Mouse (Mus musculus) kidney, adult 2 months (tissue): ENCODE measurements at regions not wholly inside any gene's neighbourhood (a gene's known extent, or its start where the extent isn't known, plus 50 kb on each side); places are given as distances from the start of the nearest gene placed in this dataset.

Source experiments
- CTCF ChIP-seq: fragments of 200-500 bp; conservative IDR thresholded peaks from 2 replicates; pipeline ENCODE4 v1.5.1; 2011; ENCODE audit warnings: low read depth, mild to moderate bottlenecking, control low read depth, low read length, moderate library complexity, mixed read lengths; ENCODE audit not compliant: insufficient read depth, insufficient read length
- POLR2A ChIP-seq: fragments of 200-500 bp; IDR thresholded peaks from one replicate; pipeline ENCODE4 v1.6.1; 2011; ENCODE audit warnings: low read depth, low read length, control low read depth

- TF ChIP-seq CTCF (no peak), POLR2A (no peak)
Observed at GRCm38 (mm10) chr11:25531668-25532398, 678.7 kb downstream of the 5730522E02Rik start.
